Mouse (Mus musculus) induced T-regulatory cell, adult 2 months (primary cell): ENCODE measurements around the gene Cdk14.
"Not testable (repeated sequence)": the region's sequence is repeated elsewhere in the genome, so short reads cannot be mapped to it uniquely, and the experiment has no call there.

Source experiments
- DNase-seq: peaks from one replicate; pipeline ENCODE4 v3.0.0-alpha.2; 2012; ENCODE audit warnings: low read depth

Cdk14 gene

DNA sequence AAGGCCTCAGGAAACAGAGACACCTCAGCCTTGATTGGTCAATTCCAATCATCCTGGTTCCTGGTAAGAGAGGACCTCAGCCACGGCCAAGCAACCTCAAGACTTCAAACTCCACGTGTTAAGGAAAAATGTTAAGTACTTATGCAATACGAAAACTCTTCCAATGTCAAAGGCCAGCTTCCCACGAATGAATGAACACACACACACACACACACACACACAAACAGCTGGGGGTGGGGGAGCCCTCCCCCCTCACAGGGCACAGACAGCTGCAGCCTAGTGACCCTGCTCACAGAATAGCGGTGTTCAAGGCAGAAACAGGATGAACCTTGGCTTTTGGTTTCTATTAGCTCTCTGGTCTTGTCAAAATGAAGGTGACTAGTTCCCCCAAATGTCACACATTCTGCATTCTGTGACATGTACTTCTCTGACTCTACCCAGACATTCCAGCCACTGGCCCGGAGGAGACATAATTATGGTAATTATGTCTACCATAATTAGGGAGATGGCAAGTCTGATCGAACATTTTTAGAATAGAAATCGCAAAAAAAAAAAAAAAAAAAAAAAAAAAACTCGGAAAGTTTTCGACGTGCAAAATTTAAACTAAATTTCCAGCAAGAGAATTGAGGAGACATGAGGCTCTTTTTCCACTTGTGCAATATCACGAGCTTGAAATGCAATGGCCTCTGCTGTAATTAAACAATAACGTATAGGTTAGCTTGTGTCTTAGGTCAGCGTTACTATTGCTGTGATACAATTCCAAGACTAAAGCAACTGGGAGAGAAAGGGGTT lies 54.6 kb downstream of the Cdk14 start:
- DNase-seq = no peak

DNA sequence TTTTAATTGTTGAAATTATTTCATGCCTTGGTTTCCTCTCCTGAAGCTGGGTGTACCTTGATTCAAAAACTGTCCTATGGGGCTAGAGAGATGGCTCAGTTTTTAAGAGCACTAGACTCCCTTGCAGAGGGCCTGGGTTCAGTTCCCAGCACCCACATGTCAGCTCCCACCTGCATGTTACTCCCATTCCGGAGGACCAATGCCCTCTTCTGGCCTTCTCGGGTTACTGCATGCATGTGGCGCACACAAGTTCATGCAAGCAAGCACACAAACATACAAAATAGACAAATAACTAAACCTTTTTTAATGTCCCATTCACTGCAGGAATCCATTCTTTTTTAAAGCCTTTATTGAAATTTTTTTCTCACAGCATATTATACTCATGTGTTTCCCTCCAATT lies 58.4 kb downstream of the Cdk14 start:
- no peak for DNase-seq

DNA sequence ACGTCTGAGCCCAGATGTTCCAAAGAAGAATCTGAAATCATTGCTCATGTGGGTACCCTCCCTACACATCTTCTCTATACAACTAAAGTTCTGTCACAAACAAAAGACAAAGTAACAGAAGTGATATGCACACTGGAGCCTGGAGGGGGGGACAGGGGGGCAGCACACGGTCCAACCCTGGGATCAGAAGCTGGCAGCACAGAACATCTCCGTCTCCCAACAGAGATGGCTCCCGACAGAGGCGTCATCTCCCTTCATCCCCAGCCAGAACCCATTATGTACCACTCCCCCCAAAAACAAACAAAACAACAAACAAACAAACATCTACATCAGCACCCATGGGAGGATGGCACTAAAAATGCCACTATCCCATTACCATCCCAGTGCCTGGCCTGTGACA lies 59.8 kb downstream of the Cdk14 start:
- DNase-seq = no peak

DNA sequence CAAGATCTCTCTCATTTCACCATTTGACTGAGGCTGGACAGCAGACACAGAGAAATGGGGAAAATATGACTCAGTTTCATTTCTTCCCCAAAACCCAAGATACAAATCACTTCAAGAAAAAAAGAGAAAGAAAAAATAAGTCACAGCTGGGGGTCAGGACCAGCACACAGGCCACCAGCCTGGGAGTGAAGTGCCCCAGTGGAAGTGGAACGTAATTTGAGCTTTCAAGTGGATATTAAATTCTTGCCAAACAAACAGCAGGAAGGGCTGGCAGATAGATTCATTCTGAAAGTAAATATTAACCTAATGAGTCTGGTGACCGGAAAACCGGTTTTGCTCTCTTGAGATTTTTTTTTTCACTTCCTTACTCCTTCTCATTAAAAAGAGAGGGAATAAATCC lies 60.2 kb downstream of the Cdk14 start:
- DNase-seq = no peak

DNA sequence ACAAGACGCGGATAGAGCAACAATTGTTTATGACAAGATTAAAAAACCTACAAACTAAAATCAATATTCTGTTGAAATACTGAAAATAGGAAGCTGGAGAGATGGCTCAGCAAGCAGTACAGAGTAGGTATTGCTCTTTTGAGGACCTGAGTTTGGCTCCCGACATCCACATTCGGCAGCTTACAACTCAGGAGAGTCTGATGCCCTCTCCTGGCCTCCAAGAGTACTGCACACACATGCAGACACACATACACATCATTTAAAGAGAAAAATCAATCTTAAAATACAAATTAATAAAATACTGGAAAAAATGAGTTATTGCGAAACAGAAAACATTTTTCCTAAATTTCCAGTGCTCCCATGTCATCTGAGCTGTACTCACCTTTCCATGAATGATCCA lies 60.7 kb downstream of the Cdk14 start:
- DNase-seq = no peak

DNA sequence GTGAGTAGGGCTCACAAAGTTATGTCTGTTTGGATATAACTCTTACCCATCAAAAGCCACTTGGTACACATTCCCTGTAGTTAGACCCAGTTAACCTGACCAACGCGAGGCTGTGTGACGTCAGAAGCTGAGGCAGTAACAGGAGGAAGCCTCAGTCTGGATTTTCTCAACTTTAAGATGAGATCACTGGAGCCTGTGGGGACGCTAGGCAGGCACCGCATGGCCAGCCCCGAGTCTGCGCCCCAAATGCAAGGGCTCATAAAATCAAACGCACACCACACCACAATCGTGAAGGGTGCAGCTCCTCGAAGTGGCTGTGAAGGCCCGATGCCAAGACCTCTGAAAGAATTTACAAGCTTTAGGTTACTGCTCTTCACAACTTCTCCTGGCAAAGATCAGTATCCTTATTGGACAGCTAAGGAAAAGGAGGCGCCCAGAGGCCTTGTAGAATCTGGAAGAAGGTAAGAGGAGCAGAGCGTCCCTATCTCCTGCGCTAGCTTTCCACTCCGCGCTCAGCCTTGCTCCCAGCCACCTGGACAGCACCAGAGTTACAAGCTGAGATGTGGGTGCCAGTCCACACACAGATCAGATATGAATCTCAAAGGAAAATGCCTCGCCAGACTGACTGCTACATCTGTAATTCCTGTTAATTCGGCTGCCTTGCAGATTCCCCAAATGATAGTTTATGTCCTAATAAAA lies 61.9 kb downstream of the Cdk14 start:
- DNase-seq = no peak

DNA sequence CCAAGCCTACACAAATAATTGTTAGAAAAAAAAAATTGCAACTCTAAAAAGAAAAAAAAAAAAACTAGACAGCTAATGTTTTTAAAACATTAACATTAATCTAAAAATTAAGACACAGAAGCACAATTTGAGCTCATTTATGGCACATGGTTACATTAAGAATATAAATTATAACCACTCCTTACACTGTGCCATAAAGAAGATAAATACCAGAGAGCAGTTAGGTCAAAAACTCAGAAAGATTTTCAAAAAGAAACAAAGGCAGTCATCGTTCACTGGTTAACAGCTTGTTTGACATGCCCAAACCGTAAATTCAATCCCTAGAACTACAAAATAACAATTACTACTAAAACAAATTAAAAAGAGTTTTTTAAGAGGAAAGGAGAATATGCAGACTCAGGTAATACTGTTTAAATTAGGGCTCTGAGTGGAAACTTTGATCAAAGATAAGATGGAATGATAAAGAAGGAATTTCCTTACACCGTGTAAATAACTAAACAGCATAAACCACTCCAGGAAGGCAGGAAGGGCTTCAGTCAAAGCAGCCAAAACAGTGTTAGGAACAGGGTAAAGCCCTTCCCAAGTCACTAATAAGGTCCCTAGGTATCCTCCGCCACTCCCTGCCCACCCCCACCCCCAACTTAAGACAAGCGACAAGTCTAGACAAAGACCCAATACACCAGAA lies 65.3 kb downstream of the Cdk14 start:
- no peak for DNase-seq

DNA sequence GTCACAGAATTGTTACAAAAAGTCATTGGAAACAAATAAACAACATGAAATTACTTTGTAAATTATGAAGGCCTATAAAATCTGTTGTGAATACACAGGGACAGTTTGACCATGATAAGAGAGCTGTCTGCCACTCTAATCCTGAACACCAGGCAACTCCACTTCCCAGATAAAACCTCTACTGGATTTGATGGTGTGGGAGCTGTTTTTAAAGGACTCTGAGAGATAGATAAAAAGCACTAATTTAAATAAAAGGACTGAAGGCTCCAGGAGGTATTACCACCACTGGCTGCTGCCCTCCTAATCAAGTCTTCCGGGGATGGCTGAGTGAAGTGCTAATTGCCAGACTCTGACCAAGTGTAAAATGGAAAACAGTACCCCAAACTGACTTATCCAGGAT lies 66.2 kb downstream of the Cdk14 start:
- no peak for DNase-seq

DNA sequence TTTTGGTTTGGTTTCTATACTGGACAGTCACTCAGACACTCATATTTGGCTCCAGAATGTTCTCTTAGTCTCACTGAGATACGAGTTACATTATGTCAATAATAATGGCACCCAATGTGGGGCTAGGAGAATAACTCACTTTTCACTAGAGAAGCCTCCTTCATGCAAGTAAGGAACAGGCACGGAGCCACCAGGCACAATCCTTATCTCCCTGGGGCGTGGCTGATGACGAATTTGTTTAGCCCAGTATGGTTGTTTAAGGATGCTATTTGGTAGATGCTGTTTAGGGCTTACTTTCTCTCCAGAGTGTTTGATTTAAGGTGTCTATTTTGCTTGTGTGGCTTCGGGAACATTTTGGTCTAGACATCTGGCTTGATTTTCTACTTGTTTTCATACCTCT lies 75.5 kb downstream of the Cdk14 start:
- no peak for DNase-seq

DNA sequence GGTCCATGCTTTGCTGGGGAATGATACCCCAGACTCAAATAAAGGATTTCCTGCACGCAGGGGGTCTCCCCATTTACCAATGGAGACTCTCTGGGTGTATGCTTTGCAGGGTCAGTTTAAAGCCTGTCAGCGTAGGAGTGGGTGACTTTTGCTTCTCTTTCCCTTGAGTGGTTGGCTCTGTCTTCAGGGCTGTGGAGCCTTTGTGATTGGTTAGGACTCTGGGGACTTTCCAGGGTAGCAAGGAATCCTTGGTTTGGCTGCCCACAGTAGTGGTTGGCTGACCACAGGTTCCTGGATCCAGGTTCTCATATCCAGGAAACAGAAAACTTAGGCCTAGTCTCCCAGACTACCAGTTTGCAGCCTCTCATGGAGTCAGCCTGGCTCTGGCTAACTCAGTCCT lies 76.4 kb downstream of the Cdk14 start:
- DNase-seq = no peak

DNA sequence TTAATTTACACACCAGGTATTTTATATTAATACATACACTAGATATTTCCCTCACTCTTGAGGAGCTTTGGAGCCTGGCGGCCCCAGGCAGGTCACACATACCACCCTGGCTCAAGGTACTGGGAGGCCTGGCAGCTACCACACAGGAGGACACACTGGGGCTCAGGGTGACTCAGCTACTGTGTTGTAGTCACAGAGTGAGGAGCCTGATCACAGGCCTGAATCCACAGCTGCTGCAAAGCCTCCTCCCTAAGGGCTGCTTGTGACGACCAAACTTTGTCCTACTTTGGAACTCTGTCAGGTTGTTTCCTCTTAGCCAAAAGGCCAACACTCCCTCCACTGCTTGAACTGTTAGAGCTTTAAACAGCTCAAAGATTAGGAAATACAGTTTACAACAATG lies 76.8 kb downstream of the Cdk14 start:
- no peak for DNase-seq

DNA sequence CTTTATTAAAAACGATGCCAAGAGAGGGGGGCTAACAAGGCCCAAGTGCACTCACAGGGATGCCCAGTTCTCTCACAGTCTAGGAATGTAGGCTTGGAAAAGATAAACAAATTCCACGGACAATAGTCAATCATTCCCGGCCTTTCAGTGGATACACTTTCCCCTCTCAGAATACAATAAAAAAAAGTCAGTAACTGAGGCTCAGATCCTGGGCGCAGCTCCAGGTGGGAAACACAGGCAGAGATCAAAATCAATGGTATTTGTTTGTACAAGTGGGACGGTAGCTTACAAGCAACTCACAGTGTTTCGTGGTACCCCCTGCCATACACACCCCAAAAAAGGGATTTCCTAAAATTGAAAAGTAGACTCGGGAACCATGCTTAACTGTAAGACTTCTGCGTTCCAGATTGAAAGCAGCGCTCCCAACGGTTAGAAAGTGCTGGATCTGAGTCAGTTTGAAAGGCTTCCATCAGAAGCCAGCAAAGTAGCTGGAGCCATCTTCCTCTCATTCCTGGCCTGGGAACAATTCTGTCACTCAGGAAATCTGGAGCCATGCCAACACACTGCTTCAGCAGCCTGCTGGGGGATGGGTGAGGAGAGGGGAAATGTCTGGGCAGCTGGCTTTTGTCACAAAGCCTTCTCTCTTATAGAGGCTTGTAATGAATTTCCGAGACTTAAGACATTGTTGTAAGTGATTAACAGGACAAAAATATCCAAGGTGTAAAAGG lies 77.5 kb downstream of the Cdk14 start:
- DNase-seq = no peak

DNA sequence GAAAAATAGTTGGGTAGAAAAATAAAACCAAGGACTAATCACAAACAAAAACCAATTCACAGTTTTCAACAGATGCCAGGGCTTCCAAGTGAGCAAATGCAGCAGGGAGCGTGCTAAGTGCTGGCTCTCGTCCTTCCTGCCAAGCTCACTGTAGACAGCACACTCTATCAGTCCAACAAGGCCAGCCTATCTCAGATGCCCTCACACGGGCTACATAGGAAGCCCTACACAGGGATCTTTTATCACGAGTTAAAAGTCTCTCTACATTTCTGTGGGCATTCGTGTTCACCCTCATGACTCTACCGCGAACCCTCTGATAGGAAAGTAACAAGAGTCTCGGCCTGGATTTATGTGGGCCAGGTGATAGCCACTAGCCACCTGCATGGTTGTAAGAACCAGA lies 78.5 kb downstream of the Cdk14 start:
- DNase-seq = no peak

DNA sequence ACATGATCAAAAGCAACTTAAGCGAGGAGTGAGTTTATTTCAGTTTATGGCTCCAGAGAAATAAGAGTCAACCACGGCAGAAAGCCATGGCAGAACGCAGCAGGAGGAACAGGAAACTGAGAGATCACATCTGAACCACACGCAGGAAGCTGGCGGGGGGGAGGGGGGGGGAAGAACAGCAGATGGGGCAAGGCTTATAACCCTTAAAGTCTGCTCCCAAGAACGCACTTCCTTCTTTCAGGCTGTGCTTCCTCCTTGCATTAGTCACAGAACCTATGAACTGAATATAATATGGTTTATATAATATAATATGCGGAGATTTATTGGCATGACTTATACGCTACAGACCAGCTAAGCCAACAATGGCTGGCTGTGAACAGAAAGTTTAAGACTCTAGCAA lies 86.2 kb downstream of the Cdk14 start:
- DNase-seq = no peak

DNA sequence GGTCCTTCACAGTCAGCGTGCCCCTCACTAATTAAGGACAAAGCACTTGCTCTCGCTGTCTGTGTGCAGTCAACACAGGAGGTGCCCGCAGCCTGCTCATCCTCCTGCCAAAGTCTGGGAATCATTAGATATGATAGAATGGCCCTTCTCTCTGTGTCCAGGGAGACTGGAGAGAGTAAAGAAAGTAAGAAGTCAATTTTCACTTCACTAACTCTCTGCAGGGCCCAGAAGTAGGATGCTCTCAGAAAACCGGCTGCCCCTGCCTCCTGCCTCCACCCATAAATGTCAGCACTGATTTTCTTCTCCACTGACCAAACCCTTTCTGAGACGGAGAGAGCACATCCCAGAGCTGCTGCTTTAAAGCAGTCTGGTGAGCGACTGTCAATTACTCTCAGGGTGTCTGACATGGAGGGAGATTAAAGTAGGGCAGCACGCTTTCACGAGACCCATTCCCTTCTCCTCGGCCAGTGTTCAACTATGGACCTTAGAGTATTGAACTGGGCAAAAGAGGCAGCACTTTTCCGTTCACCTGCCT lies 89.1 kb downstream of the Cdk14 start:
- no peak for DNase-seq

DNA sequence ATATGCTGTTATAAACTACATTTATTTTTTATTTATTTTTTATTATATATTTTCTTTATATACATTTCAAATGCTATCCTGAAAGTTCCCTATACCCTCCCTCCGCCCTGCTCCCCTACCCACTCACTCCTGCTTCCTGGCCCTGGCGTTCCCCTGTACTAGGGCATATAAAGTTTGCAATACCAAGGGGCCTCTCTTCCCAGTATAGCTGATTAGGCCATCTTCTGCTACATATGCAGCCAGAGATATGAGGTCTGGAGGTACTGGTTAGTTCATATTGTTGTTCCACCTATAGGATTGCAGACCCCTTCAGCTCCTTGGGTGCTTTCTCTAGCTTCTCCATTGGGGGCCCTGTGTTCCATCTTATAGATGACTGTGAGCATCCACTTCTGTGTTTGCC lies 91.1 kb downstream of the Cdk14 start:
- DNase-seq = not testable (repeated sequence)

DNA sequence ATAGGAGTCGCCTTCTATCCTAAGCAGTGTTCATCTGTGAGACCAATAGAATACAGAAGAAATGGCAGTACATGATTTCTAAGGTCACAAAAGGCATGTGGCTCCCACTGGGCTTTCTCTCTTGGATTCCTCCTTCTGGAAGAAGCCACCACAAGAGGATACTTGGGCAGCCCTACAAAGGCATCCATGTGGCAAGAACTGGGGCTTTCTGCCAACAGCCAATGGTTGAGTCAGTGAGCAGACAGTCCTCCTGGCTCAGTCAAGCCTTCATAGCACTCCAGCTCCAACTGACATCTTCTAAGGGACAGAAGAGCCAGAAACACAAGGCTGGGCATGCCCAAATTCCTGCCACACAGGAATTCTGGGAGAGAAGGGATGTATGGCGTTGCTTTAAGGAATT lies 93.4 kb downstream of the Cdk14 start:
- no peak for DNase-seq

DNA sequence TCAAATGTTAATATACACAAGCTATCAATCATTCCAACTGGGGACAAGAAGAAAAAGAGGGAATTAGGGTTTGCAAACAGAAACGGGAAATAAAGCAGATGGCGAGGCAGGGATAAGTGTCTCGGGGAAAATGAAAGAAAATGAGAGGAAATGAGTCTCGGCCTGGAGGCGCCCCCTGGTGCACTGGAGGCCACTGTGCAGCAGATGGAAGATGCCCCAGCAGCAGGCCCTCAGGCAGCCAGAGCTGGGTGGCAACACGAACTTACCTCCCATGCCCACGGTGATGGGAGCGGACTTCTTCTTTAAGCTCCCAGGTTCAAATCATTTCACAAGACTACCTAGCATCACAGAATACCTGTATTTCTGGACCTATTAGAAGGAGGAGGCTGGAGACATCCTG lies 97.4 kb downstream of the Cdk14 start:
- DNase-seq = no peak

DNA sequence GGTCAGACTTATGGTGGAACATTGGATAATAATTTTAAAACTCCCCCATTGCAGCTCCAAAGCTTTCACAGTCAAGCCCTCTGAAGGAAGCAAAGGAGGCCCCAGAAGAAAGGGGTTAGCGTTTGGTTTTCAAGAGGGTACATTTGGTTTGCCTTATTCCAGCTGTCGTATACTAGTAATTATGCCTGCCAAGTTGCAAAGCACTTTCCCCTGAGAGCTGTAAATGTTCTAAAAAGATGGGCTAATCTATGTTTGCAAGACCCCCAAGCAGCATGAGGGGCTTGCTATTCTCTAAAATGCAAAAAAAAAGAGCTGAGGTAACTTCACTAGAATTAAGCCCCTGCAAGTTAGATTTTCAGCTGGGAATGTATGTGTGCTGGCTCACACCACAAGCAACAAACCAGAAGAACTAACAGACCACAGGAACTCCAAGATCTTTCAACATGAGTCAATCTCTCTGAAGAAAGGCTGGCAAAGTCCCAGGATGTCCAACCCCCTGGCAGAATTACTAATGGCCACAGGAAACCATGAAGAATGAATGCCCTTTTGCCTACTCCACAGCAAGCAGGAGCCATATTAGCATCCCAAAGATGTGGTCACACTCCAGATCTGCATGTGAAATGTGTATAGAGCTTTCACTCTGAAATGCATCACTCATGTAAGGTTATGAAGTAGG lies 99.5 kb downstream of the Cdk14 start:
- DNase-seq = no peak

DNA sequence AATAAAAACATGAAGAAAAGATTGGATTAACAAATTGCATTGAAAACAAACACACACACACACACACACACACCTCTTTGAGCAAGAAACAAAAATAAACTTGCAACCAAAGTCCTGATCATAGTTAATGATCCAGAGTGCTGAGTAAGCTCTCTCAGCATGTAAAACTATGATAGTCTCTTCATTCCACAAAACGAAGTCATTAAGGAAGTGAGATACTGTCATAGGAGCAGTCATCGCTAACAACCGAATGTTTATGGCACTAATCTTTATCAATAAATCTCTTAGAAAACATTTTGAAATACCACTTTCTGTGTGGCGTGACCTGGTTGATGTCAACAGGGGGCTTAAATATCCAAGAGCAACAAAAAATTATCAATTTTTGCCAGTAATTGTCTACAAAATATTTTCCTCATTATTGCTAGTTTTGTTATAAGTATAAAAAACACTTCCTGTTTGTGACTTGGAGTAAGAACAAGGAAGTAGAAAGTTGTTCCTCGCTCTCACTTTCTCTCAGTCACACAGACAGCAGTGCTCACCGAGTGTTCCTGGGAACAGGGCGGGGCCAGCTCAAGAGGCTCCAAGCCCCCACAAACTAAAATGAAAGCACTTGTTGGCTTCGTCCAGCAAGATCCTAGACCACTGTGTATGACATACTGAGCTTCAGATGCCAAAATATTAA lies 100.1 kb downstream of the Cdk14 start:
- no peak for DNase-seq

DNA sequence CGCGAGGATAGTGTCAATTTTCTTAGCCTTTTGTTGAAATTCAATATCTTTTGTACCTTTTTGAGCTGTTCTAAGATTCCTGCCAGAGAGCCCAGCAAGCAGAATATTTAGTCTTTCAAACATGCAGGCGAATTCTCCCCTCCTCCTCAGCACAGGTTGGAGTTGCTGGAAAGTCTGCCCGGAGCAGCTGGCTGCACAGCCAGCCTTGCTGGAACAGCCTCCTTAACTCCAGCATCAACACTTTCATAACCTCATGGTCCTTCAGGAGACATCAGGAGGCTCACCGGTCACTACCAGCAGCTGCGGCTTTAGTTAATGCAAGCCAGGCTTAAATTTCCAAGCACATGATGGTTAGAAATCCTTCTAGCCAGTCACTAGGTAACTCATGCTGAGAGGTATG lies 105.8 kb downstream of the Cdk14 start:
- DNase-seq = no peak
